Mouse (Mus musculus) mammary gland, adult 2 months (tissue): ENCODE measurements around the gene Atp13a5. TPM values are rescaled to one million over a fixed set of nuclear protein-coding genes. Genes with fewer than 3 reads are reported as not detected.

ENCODE experiments used
- polyA plus RNA-seq: library from polyadenylated mRNA; depleted of rRNA; stranded (reverse); fragments of >200 nt; gene quantifications from 2 replicates; pipeline ENCODE4 v1.2.3, GENCODE M21; 2012; ENCODE audit warnings: low replicate concordance; rRNA removed

Atp13a5 gene
- 0.32 TPM in 1 of 2 replicates, not detected in the other for polyA plus RNA-seq

DNA sequence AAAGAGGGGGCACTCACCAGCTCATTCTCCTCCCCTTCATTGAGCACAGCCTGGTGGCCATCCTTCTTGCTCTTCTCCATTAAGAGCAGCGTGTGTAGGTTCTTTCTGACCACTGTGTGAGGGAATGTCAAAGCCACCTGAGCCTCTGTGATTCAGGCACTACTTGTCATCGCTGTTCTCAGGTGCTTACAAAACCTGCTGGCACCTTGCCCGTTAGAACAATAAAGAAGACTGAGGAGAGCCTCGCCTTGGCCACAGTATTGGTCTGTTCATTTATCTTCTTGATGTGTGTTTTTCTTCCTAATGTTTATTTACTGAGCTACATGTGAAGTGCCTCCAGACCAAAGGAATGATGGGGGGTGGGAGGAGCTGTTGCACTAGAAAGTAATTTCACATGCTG is at the start of gene Atp13a5:
Gene Atp13a5 (minus strand): TSS at position 275 of the 400 bp plus-strand sequence.

DNA sequence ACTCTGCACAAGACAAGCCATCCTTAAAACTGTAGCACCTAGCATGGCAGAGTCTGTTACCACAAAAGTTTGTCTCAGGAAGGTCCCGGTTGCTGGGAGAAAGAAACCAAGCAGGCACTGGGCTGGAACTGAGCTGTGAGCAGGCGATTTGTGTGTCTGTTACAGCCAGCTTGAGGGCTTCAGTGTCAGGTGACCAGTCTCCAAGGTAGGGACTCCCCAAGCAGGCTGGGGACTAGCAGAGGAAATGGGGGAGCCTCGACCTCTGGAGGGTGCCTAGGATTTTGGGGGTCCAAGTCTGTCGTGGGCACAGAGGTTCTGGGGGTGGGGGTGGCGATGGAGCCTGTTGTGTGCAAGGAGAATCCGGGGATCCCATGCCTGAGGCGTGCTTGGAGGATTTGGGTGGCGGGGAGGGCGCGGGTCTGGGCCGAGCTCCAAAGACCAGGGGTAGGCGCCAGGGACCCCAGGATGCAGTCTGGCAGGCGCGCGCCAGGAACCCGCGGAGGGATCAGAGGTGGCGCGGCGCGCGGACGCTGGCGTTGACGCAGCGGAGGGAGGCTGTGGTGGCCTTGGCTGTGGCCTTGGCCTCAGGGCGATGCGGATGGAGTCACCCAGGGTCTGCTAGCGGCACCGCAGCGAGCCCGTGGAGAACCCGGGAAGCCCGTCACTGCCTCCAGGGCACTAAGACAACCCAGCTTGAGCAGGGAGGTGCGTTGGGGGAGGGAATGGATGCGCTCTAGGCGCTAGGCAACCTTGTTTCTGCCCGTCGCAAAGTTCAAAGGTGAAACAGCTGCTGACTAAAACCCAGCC is 168.7 kb downstream of the Atp13a5 start, which contains the start of gene Hrasls:
Gene Hrasls (plus strand): TSS at position 91 of the 807 bp plus-strand sequence.

Other genes with a start within 250 kb of the Atp13a5 start
- gene Hrasls, start 169.0 kb downstream of the Atp13a5 start, polyA plus RNA-seq: 1.1 and 13.1 TPM in 2 replicates
- gene Atp13a4, start 166.1 kb upstream of the Atp13a5 start, polyA plus RNA-seq: 0.29 TPM in 1 of 2 replicates, not detected in the other
- gene Opa1, start 200.6 kb upstream of the Atp13a5 start, polyA plus RNA-seq: 8.2 and 15.1 TPM in 2 replicates